Mouse (Mus musculus): Measurements from ENCODE around the gene Gss. TPM values are rescaled to one million over a fixed set of nuclear protein-coding genes. Genes with fewer than 3 reads are reported as not detected.

The Gss gene
- polyA plus RNA-seq, 1 experiment from 2014 or later = 27.1 TPM

DNA sequence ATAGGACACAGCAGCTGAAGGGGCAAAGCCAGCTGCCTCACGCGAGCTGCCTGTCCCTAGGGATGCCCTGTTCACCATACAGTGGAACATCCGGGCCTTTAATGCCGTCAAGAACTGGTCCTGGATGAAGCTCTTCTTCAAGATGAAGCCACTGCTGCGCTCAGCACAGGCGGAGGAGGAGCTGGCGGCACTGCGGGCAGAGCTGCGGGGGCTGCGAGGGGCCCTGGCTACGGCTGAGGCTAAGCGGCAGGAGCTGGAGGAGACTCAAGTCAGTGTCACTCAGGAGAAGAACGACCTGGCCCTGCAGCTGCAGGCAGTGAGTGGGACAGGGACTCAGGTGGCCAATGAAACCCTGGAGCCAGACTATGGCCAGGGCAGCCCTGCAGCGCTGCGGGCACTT is 33.7 kb upstream of the Gss start:
- DNase-seq (ENCODE audit: low spot score) (no peak), ATAC-seq (ENCODE audit: low read depth) (no peak)
- Histone ChIP-seq H3K4me2 (ENCODE audit: low read depth, low read length) (no peak overlapping the region), H3K4me1 (ENCODE audit: control insufficient read depth, insufficient read depth, low read length) (0 out of 2 replicates have a peak, but pooled peaks cover 8% of the 10 kb centered on the region), H3K9ac (ENCODE audit: low read depth, low read length) (no peak overlapping the region), H3K9me3 (ENCODE audit: control insufficient read depth, low read length) (no peaks in the 10 kb centered on the region), H3K27ac (replicated peaks; ENCODE audit: low read depth, low read length) (no peak overlapping the region), H3K36me3 (ENCODE audit: control insufficient read depth, insufficient read depth, low read length) (peaks cover 1% of the 10 kb centered on the region; the same call in 1 of the 2 replicates), H3K27me3 (replicated peaks; ENCODE audit: control insufficient read depth, insufficient read depth, low read length) (peaks cover 36% of the 10 kb centered on the region), H3K4me3 (ENCODE audit: low read depth, low read length) (no peak overlapping the region)
- WGBS = 45% methylated on average over 15 of the region's 15 CpGs

DNA sequence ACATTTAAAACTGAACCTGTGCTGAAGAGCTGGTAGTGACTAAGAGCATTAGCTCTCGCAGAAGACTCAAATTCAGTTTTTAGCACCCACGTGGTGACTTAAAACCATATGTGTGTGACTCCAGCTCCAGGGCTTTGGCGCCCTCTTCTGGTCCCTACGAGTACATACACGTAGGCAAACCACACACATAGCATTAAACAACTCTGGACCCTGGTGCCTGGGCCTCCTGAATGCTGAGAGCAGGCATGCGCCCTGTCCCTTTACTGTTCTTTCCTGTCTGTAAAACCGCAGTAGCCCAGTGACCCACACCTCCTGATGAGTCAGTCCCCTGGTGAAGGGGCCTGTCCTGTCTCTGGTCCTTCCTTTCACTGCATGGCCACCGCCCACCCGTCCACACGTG is 32.1 kb upstream of the Gss start:
- peak; percentile 56 for DNase-seq (ENCODE audit: low spot score)
- WGBS = 30% methylated on average over 10 of the region's 10 CpGs

GRCm38 (mm10) chr2:155623996-155624395 is 31.4 kb upstream of the Gss start:
- WGBS = 83% methylated on average over 6 of the region's 6 CpGs
- H3K27me3 ChIP-seq (replicated peaks; ENCODE audit: control insufficient read depth, insufficient read depth, low read length) = peaks cover 14% of the 10 kb centered on the region

More for the DNA sequence above, 32.1 kb upstream of the Gss start:
- ATAC-seq (ENCODE audit: low read depth) = no peak
- no peak overlapping the region for H3K9ac ChIP-seq (ENCODE audit: low read depth, low read length)
- no peaks in the 10 kb centered on the region for H3K36me3 ChIP-seq (ENCODE audit: control insufficient read depth, insufficient read depth, low read length)
- no peak overlapping the region for H3K4me3 ChIP-seq (ENCODE audit: low read depth, low read length)
- no peaks in the 10 kb centered on the region for H3K9me3 ChIP-seq (ENCODE audit: control insufficient read depth, low read length)
- H3K4me2 ChIP-seq (ENCODE audit: low read depth, low read length) = no peak overlapping the region
- H3K4me1 ChIP-seq (ENCODE audit: control insufficient read depth, insufficient read depth, low read length) = 0 out of 2 replicates have a peak, but pooled peaks cover 8% of the 10 kb centered on the region
- no peak overlapping the region for H3K27ac ChIP-seq (replicated peaks; ENCODE audit: low read depth, low read length)
- H3K27me3 ChIP-seq (replicated peaks; ENCODE audit: control insufficient read depth, insufficient read depth, low read length) = peaks cover 21% of the 10 kb centered on the region

GRCm38 (mm10) chr2:155622606-155623005 is 30.0 kb upstream of the Gss start:
- no peak for ATAC-seq (ENCODE audit: low read depth)
- H3K27me3 ChIP-seq (replicated peaks; ENCODE audit: control insufficient read depth, insufficient read depth, low read length) = no peaks in the 10 kb centered on the region; the same call in 1 of the 2 replicates
- 35% methylated on average over 7 of the region's 11 CpGs for WGBS

More at GRCm38 (mm10) chr2:155623996-155624395, 31.4 kb upstream of the Gss start:
- Histone ChIP-seq H3K36me3 (ENCODE audit: control insufficient read depth, insufficient read depth, low read length) (no peaks in the 10 kb centered on the region), H3K4me1 (ENCODE audit: control insufficient read depth, insufficient read depth, low read length) (0 out of 2 replicates have a peak, but pooled peaks cover 1% of the 10 kb centered on the region), H3K9me3 (ENCODE audit: control insufficient read depth, low read length) (no peaks in the 10 kb centered on the region), H3K4me3 (ENCODE audit: low read depth, low read length) (no peak overlapping the region), H3K4me2 (ENCODE audit: low read depth, low read length) (no peak overlapping the region), H3K9ac (ENCODE audit: low read depth, low read length) (no peak overlapping the region), H3K27ac (replicated peaks; ENCODE audit: low read depth, low read length) (no peak overlapping the region)
- DNase-seq (ENCODE audit: low spot score) (no peak), ATAC-seq (ENCODE audit: low read depth) (no peak)

GRCm38 (mm10) chr2:155619817-155620216 is 27.2 kb upstream of the Gss start:
- no peak overlapping the region for H3K9ac ChIP-seq (ENCODE audit: low read depth, low read length)
- no peaks in the 10 kb centered on the region for H3K4me1 ChIP-seq (ENCODE audit: control insufficient read depth, insufficient read depth, low read length)
- no peaks in the 10 kb centered on the region for H3K36me3 ChIP-seq (ENCODE audit: control insufficient read depth, insufficient read depth, low read length)
- no peaks in the 10 kb centered on the region for H3K9me3 ChIP-seq (ENCODE audit: control insufficient read depth, low read length)
- peak; percentile 71 for ATAC-seq (ENCODE audit: low read depth)
- no peaks in the 10 kb centered on the region; the same call in 1 of the 2 replicates for H3K27me3 ChIP-seq (replicated peaks; ENCODE audit: control insufficient read depth, insufficient read depth, low read length)
- no peak overlapping the region for H3K4me3 ChIP-seq (ENCODE audit: low read depth, low read length)
- H3K27ac ChIP-seq (replicated peaks; ENCODE audit: low read depth, low read length) = no peak overlapping the region
- 25% methylated on average over 8 of the region's 8 CpGs for WGBS
- DNase-seq (ENCODE audit: low spot score) = peak; percentile 80
- no peak overlapping the region for H3K4me2 ChIP-seq (ENCODE audit: low read depth, low read length)

More at GRCm38 (mm10) chr2:155622606-155623005, 30.0 kb upstream of the Gss start:
- no peak overlapping the region for H3K9ac ChIP-seq (ENCODE audit: low read depth, low read length)
- no peak overlapping the region for H3K4me2 ChIP-seq (ENCODE audit: low read depth, low read length)
- H3K9me3 ChIP-seq (ENCODE audit: control insufficient read depth, low read length) = no peaks in the 10 kb centered on the region
- no peak overlapping the region for H3K4me3 ChIP-seq (ENCODE audit: low read depth, low read length)
- H3K4me1 ChIP-seq (ENCODE audit: control insufficient read depth, insufficient read depth, low read length) = no peaks in the 10 kb centered on the region
- H3K36me3 ChIP-seq (ENCODE audit: control insufficient read depth, insufficient read depth, low read length) = no peaks in the 10 kb centered on the region
- DNase-seq (ENCODE audit: low spot score) = no peak
- no peak overlapping the region for H3K27ac ChIP-seq (replicated peaks; ENCODE audit: low read depth, low read length)

DNA sequence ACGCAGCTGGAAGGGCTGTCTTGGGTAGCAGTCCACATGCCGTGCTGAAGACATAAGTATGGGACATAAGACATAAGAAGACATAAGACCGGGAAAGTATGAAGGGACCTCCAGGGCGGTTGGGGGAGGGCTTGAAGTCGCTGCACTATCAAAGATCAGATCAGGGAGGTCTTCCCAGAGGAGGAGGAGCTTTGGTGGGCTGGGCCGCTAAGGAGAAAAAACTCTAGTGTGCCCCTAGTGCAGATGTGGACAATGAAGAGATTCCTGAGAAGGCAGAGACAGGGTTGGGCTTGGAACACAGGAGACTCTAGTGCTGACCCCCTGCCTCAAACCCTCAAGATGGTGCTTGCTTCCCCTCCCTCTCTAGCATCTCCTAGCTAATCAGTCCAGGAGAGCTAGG is 24.4 kb upstream of the Gss start:
- H3K9me3 ChIP-seq (ENCODE audit: control insufficient read depth, low read length) = no peaks in the 10 kb centered on the region
- 0 out of 2 replicates have a peak, but pooled peaks cover 4% of the 10 kb centered on the region for H3K4me1 ChIP-seq (ENCODE audit: control insufficient read depth, insufficient read depth, low read length)
- no peak for ATAC-seq (ENCODE audit: low read depth)
- H3K4me3 ChIP-seq (ENCODE audit: low read depth, low read length) = no peak overlapping the region
- H3K9ac ChIP-seq (ENCODE audit: low read depth, low read length) = no peak overlapping the region
- 47% methylated on average over 6 of the region's 6 CpGs for WGBS
- H3K27ac ChIP-seq (replicated peaks; ENCODE audit: low read depth, low read length) = no peak overlapping the region
- no peak overlapping the region for H3K4me2 ChIP-seq (ENCODE audit: low read depth, low read length)
- no peak for DNase-seq (ENCODE audit: low spot score)
- no peaks in the 10 kb centered on the region for H3K36me3 ChIP-seq (ENCODE audit: control insufficient read depth, insufficient read depth, low read length)
- no peaks in the 10 kb centered on the region; the same call in 1 of the 2 replicates for H3K27me3 ChIP-seq (replicated peaks; ENCODE audit: control insufficient read depth, insufficient read depth, low read length)

DNA sequence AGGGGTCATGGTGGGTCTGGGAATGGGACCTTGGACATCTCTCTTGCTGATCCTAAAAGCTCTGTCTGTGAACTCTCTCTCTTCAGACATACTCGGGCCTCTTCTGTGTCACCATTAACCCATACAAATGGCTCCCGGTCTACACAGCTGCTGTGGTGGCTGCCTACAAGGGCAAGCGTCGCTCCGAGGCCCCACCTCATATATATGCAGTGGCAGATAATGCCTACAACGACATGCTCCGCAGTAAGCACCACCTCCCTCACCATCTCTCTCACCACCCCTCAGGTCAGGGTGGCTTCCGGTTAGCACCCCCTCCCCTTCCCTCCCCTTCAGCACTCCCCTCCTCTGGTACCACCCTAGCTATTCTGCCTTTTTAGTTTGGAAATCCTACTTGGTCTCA is 21.3 kb upstream of the Gss start:
- ATAC-seq (ENCODE audit: low read depth) = no peak
- no peaks in the 10 kb centered on the region for H3K36me3 ChIP-seq (ENCODE audit: control insufficient read depth, insufficient read depth, low read length)
- H3K9me3 ChIP-seq (ENCODE audit: control insufficient read depth, low read length) = no peaks in the 10 kb centered on the region
- no peak overlapping the region for H3K9ac ChIP-seq (ENCODE audit: low read depth, low read length)
- H3K4me1 ChIP-seq (ENCODE audit: control insufficient read depth, insufficient read depth, low read length) = 0 out of 2 replicates have a peak, but pooled peaks cover 4% of the 10 kb centered on the region
- no peak for DNase-seq (ENCODE audit: low spot score)
- peak overlapping the region; percentile 50; the same call in 1 of the 2 replicates for H3K4me2 ChIP-seq (ENCODE audit: low read depth, low read length)
- no peak overlapping the region for H3K27ac ChIP-seq (replicated peaks; ENCODE audit: low read depth, low read length)
- H3K4me3 ChIP-seq (ENCODE audit: low read depth, low read length) = no peak overlapping the region
- 72% methylated on average over 8 of the region's 8 CpGs for WGBS
- no peaks in the 10 kb centered on the region for H3K27me3 ChIP-seq (replicated peaks; ENCODE audit: control insufficient read depth, insufficient read depth, low read length)

DNA sequence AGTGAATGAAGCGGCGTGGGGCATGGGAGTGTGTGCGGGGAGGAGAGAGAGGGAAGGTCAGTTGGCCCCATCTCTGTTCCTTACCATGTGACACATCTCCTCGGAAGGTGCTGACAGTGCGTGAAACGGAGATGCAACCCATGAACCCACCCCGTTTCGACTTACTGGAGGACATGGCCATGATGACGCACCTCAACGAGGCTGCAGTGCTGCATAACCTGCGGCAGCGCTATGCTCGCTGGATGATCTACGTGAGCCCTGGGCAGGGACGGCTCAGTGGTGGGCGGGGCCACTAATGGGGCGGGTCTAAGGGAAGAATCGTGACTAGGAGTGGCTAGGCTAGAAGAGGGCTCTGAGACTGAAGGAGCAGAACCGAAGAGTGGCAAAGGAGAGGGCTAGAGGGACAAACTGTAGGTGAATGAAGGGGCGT is 20.7 kb upstream of the Gss start:
- 0 out of 2 replicates have a peak, but pooled peaks cover 4% of the 10 kb centered on the region for H3K4me1 ChIP-seq (ENCODE audit: control insufficient read depth, insufficient read depth, low read length)
- peak overlapping the region; percentile 26 for H3K4me3 ChIP-seq (ENCODE audit: low read depth, low read length)
- ATAC-seq (ENCODE audit: low read depth) (peak; percentile 93), DNase-seq (ENCODE audit: low spot score) (peak; percentile 66)
- no peaks in the 10 kb centered on the region for H3K27me3 ChIP-seq (replicated peaks; ENCODE audit: control insufficient read depth, insufficient read depth, low read length)
- peak overlapping the region; percentile 32; the same call in 1 of the 2 replicates for H3K9ac ChIP-seq (ENCODE audit: low read depth, low read length)
- no peaks in the 10 kb centered on the region for H3K36me3 ChIP-seq (ENCODE audit: control insufficient read depth, insufficient read depth, low read length)
- WGBS = 6% methylated on average over 17 of the region's 20 CpGs
- H3K27ac ChIP-seq (replicated peaks; ENCODE audit: low read depth, low read length) = no peak overlapping the region
- no peaks in the 10 kb centered on the region for H3K9me3 ChIP-seq (ENCODE audit: control insufficient read depth, low read length)
- H3K4me2 ChIP-seq (ENCODE audit: low read depth, low read length) = peak overlapping the region; percentile 50

Measured in embryonic facial prominence, embryonic 14.5 days (tissue).